Mouse (Mus musculus): ENCODE measurements at regions not wholly inside any gene's neighbourhood (a gene's known extent, or its start where the extent isn't known, plus 50 kb on each side); places are given as distances from the start of the nearest gene placed in this dataset.

- H3K4me1 ChIP-seq (ENCODE audit: control insufficient read depth, insufficient read depth, low read length) = no peaks in the 10 kb centered on the region
- no peak overlapping the region for H3K4me3 ChIP-seq (ENCODE audit: low read depth, low read length)
- H3K27me3 ChIP-seq (ENCODE audit: control insufficient read depth, insufficient read depth, low read length, poor library complexity, severe bottlenecking) = no peaks in the 10 kb centered on the region
- no peak overlapping the region for H3K27ac ChIP-seq (ENCODE audit: insufficient read depth, low read length)
- TF ChIP-seq EP300 (IDR thresholded peaks at IDR 0.05; ENCODE audit: insufficient read depth, low read depth, low read length) = no peak
- TF ChIP-seq POLR2A (IDR thresholded peaks at IDR 0.05; ENCODE audit: insufficient read depth, low read length) = no peak
- no peak for TF ChIP-seq CTCF (IDR thresholded peaks at IDR 0.05; ENCODE audit: low read depth, low read length)
- H3K36me3 ChIP-seq (ENCODE audit: control insufficient read depth, insufficient read depth, low read length, poor library complexity, severe bottlenecking) = no peaks in the 10 kb centered on the region
- H3K9ac ChIP-seq (ENCODE audit: low read depth, poor library complexity, severe bottlenecking) = no peak overlapping the region
- no peaks in the 10 kb centered on the region for H3K9me3 ChIP-seq (replicated peaks; ENCODE audit: control insufficient read depth, insufficient read depth, low read length, poor library complexity, severe bottlenecking)
These were observed 57.1 kb downstream of the Pou4f1 start for GRCm38 (mm10) chr14:104410730-104411129.

- Histone ChIP-seq H3K27me3 (ENCODE audit: control insufficient read depth, insufficient read depth, low read length, poor library complexity, severe bottlenecking) (no peaks in the 10 kb centered on the region), H3K36me3 (ENCODE audit: control insufficient read depth, insufficient read depth, low read length, poor library complexity, severe bottlenecking) (no peaks in the 10 kb centered on the region), H3K27ac (ENCODE audit: insufficient read depth, low read length) (no peak overlapping the region), H3K4me1 (ENCODE audit: control insufficient read depth, insufficient read depth, low read length) (no peaks in the 10 kb centered on the region), H3K9me3 (replicated peaks; ENCODE audit: control insufficient read depth, insufficient read depth, low read length, poor library complexity, severe bottlenecking) (no peaks in the 10 kb centered on the region), H3K4me3 (ENCODE audit: low read depth, low read length) (no peak overlapping the region), H3K9ac (ENCODE audit: low read depth, poor library complexity, severe bottlenecking) (no peak overlapping the region)
- TF ChIP-seq EP300 (IDR thresholded peaks at IDR 0.05; ENCODE audit: insufficient read depth, low read depth, low read length) (no peak), POLR2A (IDR thresholded peaks at IDR 0.05; ENCODE audit: insufficient read depth, low read length) (no peak), CTCF (IDR thresholded peaks at IDR 0.05; ENCODE audit: low read depth, low read length) (no peak)
These were observed 57.5 kb downstream of the Pou4f1 start for GRCm38 (mm10) chr14:104410292-104410691.

- Histone ChIP-seq H3K4me3 (ENCODE audit: low read depth, low read length) (no peak overlapping the region), H3K9me3 (replicated peaks; ENCODE audit: control insufficient read depth, insufficient read depth, low read length, poor library complexity, severe bottlenecking) (no peaks in the 10 kb centered on the region), H3K27me3 (ENCODE audit: control insufficient read depth, insufficient read depth, low read length, poor library complexity, severe bottlenecking) (no peaks in the 10 kb centered on the region), H3K36me3 (ENCODE audit: control insufficient read depth, insufficient read depth, low read length, poor library complexity, severe bottlenecking) (no peaks in the 10 kb centered on the region), H3K9ac (ENCODE audit: low read depth, poor library complexity, severe bottlenecking) (no peak overlapping the region), H3K27ac (ENCODE audit: insufficient read depth, low read length) (no peak overlapping the region), H3K4me1 (ENCODE audit: control insufficient read depth, insufficient read depth, low read length) (no peaks in the 10 kb centered on the region)
- no peak for TF ChIP-seq POLR2A (IDR thresholded peaks at IDR 0.05; ENCODE audit: insufficient read depth, low read length)
- no peak for TF ChIP-seq EP300 (IDR thresholded peaks at IDR 0.05; ENCODE audit: insufficient read depth, low read depth, low read length)
These were observed 61.7 kb downstream of the Pou4f1 start for GRCm38 (mm10) chr14:104406062-104406461.

GRCm38 (mm10) chr14:104389297-104390071 lies 78.3 kb downstream of the Pou4f1 start:
- no peaks in the 10 kb centered on the region for H3K9me3 ChIP-seq (replicated peaks; ENCODE audit: control insufficient read depth, insufficient read depth, low read length, poor library complexity, severe bottlenecking)
- no peaks in the 10 kb centered on the region for H3K27me3 ChIP-seq (ENCODE audit: control insufficient read depth, insufficient read depth, low read length, poor library complexity, severe bottlenecking)
- TF ChIP-seq EP300 (IDR thresholded peaks at IDR 0.05; ENCODE audit: insufficient read depth, low read depth, low read length) (no peak), POLR2A (IDR thresholded peaks at IDR 0.05; ENCODE audit: insufficient read depth, low read length) (no peak), CTCF (IDR thresholded peaks at IDR 0.05; ENCODE audit: low read depth, low read length) (no peak)
- H3K4me1 ChIP-seq (ENCODE audit: control insufficient read depth, insufficient read depth, low read length) = no peaks in the 10 kb centered on the region
- no peak overlapping the region for H3K9ac ChIP-seq (ENCODE audit: low read depth, poor library complexity, severe bottlenecking)
- H3K27ac ChIP-seq (ENCODE audit: insufficient read depth, low read length) = no peak overlapping the region
- H3K4me3 ChIP-seq (ENCODE audit: low read depth, low read length) = no peak overlapping the region
- no peaks in the 10 kb centered on the region for H3K36me3 ChIP-seq (ENCODE audit: control insufficient read depth, insufficient read depth, low read length, poor library complexity, severe bottlenecking)

GRCm38 (mm10) chr14:104388879-104389278 lies 78.9 kb downstream of the Pou4f1 start:
- no peak overlapping the region for H3K4me3 ChIP-seq (ENCODE audit: low read depth, low read length)
- no peak overlapping the region for H3K9ac ChIP-seq (ENCODE audit: low read depth, poor library complexity, severe bottlenecking)
- H3K27me3 ChIP-seq (ENCODE audit: control insufficient read depth, insufficient read depth, low read length, poor library complexity, severe bottlenecking) = no peaks in the 10 kb centered on the region
- TF ChIP-seq EP300 (IDR thresholded peaks at IDR 0.05; ENCODE audit: insufficient read depth, low read depth, low read length) = no peak
- no peak for TF ChIP-seq POLR2A (IDR thresholded peaks at IDR 0.05; ENCODE audit: insufficient read depth, low read length)
- no peak for TF ChIP-seq CTCF (IDR thresholded peaks at IDR 0.05; ENCODE audit: low read depth, low read length)
- H3K36me3 ChIP-seq (ENCODE audit: control insufficient read depth, insufficient read depth, low read length, poor library complexity, severe bottlenecking) = no peaks in the 10 kb centered on the region
- no peaks in the 10 kb centered on the region for H3K9me3 ChIP-seq (replicated peaks; ENCODE audit: control insufficient read depth, insufficient read depth, low read length, poor library complexity, severe bottlenecking)
- no peaks in the 10 kb centered on the region for H3K4me1 ChIP-seq (ENCODE audit: control insufficient read depth, insufficient read depth, low read length)
- H3K27ac ChIP-seq (ENCODE audit: insufficient read depth, low read length) = no peak overlapping the region

GRCm38 (mm10) chr14:104380986-104381385 lies 86.8 kb downstream of the Pou4f1 start:
- no peaks in the 10 kb centered on the region for H3K27me3 ChIP-seq (ENCODE audit: control insufficient read depth, insufficient read depth, low read length, poor library complexity, severe bottlenecking)
- no peak overlapping the region for H3K9ac ChIP-seq (ENCODE audit: low read depth, poor library complexity, severe bottlenecking)
- no peaks in the 10 kb centered on the region for H3K4me1 ChIP-seq (ENCODE audit: control insufficient read depth, insufficient read depth, low read length)
- no peak overlapping the region for H3K27ac ChIP-seq (ENCODE audit: insufficient read depth, low read length)
- TF ChIP-seq EP300 (IDR thresholded peaks at IDR 0.05; ENCODE audit: insufficient read depth, low read depth, low read length) = no peak
- no peak for TF ChIP-seq POLR2A (IDR thresholded peaks at IDR 0.05; ENCODE audit: insufficient read depth, low read length)
- no peak for TF ChIP-seq CTCF (IDR thresholded peaks at IDR 0.05; ENCODE audit: low read depth, low read length)
- no peak overlapping the region for H3K4me3 ChIP-seq (ENCODE audit: low read depth, low read length)
- H3K9me3 ChIP-seq (replicated peaks; ENCODE audit: control insufficient read depth, insufficient read depth, low read length, poor library complexity, severe bottlenecking) = no peaks in the 10 kb centered on the region
- H3K36me3 ChIP-seq (ENCODE audit: control insufficient read depth, insufficient read depth, low read length, poor library complexity, severe bottlenecking) = no peaks in the 10 kb centered on the region
